Mouse (Mus musculus): Measurements from ENCODE around the gene Sccpdh.
"Not testable (repeated sequence)": the region's sequence is repeated elsewhere in the genome, so short reads cannot be mapped to it uniquely, and the experiment has no call there.

Gene Sccpdh

DNA sequence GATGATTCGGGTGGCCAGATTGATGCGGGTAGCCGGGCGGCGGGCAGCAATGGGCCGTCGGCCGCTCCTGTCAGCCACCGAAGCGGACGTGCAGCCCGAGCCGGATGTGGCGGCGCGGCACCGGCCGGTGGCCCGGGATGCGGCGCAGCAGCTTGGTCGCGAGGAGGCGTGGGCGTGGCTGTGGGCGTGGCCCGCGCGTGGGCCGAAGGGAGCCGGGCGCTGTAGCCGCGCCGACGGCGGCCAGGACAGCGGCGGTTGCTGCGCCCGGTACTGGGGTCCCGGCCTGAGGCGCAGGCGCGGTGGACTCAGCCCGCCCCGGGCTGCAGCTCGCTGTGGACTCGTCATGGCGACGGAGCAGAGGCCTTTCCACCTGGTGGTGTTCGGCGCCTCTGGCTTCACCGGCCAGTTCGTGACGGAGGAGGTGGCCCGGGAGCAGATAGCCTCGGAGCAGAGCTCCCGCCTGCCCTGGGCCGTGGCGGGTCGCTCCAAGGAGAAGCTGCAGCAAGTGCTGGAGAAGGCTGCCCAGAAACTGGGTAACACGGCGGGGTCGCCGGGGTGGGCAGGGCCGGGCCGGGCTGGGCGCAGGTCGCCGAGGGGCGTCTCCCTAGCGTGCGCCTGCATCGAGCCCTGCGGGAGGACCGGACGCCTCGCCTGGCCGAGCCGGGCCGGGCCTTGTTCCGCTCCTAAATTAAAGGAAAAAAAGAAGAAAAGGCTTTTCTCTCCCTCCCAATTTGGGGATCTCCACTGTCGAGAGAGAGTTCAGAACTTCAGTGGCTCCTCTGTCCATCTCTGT lies at the start of gene Sccpdh:
Sccpdh (plus strand) TSS at position 198 of the 793 bp plus-strand sequence.
- DNase-seq = peak; percentile 83

- DNase-seq = no peak
These were observed 45.3 kb upstream of the Sccpdh start for GRCm38 (mm10) chr1:179622665-179623064.

DNA sequence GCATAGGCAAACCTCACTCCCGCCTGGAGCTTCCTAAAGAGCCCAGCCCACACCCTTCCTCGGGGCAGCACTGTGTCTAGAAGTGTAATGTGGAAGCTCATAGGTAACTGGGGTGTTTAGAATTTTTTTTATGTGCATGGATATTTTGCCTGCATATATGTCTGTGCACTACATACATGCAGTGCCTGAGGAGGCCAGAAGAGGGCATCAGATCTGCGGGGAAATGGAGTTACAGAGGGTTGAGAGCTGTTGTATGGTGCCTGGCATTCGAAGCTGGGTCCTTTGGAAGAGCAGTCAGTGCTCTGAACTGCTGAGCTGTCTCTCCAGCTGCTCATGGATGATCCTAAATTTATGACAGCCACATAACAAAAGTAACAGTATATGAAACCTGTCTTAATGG lies 44.4 kb upstream of the Sccpdh start:
- peak; percentile 83 for DNase-seq

GRCm38 (mm10) chr1:179624354-179624753 lies 43.7 kb upstream of the Sccpdh start:
- DNase-seq = peak; percentile 83

- DNase-seq = no peak
These were observed 40.2 kb upstream of the Sccpdh start for GRCm38 (mm10) chr1:179627855-179628254.

- no peak for DNase-seq
These were observed 39.4 kb upstream of the Sccpdh start for GRCm38 (mm10) chr1:179628438-179629106.

DNA sequence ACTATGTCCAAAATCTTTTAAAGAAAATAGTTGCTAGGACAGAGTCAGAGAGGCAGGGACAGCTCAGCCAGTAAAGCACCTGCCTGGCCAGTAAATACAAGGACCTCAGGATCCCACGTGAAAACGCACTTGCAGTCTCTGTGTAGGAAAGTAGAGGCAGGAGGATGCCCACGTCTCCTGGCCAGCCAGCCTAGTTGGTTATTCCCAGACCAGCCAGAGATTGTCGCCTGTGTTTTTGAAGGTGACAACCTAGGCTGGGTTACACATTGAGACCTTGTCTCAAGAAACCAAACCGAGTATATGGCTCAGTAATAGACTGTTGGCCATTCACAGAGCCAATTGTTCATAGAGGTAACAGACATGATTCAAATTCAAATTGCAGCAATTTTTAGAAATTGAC lies 38.7 kb upstream of the Sccpdh start:
- DNase-seq = no peak

- DNase-seq = no peak
These were observed 35.1 kb upstream of the Sccpdh start for GRCm38 (mm10) chr1:179632746-179633413.

- DNase-seq = peak; percentile 56
These were observed 34.6 kb upstream of the Sccpdh start for GRCm38 (mm10) chr1:179633414-179633752.

- no peak for DNase-seq
These were observed 33.9 kb upstream of the Sccpdh start for GRCm38 (mm10) chr1:179634159-179634558.

- DNase-seq = peak; percentile 15
These were observed 25.3 kb upstream of the Sccpdh start for GRCm38 (mm10) chr1:179642726-179643125.

DNA sequence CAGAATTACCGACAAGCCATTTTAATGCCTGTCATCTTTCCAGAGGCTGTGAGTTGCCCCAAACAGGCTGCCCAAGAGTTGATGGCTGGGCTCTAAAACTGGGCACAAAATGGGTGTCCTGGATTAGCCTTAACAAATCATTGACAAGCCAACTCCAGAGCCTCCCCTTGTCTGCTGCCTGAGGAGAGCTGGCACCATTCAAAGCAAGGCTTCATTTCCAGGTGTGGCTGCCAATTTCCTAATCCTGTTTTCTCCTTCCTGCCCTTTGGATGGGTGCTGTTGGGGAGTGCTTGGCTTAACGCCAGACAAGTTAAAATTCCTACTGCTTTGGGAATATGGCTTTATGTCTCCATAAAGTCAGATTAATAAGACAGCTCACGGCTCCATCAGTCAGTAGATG lies 23.9 kb upstream of the Sccpdh start:
- no peak for DNase-seq

GRCm38 (mm10) chr1:179645101-179645979 lies 22.7 kb upstream of the Sccpdh start:
- peak; percentile 80 for DNase-seq

- DNase-seq = no peak
These were observed 22.1 kb upstream of the Sccpdh start for GRCm38 (mm10) chr1:179645980-179646268.

GRCm38 (mm10) chr1:179648678-179649077 lies 19.3 kb upstream of the Sccpdh start:
- DNase-seq = not testable (repeated sequence)

- DNase-seq = no peak
These were observed 18.7 kb upstream of the Sccpdh start for GRCm38 (mm10) chr1:179649324-179649723.

DNA sequence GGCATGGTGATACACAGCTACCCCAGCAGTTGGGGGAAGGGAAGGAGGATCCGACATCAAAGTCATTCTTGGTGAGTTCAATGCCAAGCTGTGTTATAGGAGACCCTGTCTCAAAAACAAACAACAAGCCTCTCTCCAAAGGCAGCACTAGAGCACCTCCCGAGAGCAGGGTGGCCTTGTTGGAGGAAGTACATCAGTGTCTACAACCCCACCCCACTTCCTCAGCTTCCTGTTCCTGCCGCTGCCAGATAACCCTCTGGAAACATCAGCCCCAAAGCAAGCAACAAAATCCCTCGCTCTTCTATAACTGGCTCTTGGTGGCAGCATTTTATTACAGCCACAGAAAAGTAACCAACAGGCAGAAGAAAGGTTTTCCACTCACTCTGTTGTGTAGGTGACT lies 17.7 kb upstream of the Sccpdh start:
- DNase-seq = no peak

- DNase-seq = no peak
These were observed 16.8 kb upstream of the Sccpdh start for GRCm38 (mm10) chr1:179651224-179651623.

GRCm38 (mm10) chr1:179663065-179663464 lies 4.9 kb upstream of the Sccpdh start:
- DNase-seq = no peak

GRCm38 (mm10) chr1:179664309-179664930 lies 3.6 kb upstream of the Sccpdh start:
- no peak for DNase-seq

GRCm38 (mm10) chr1:179666971-179667370 lies 1.0 kb upstream of the Sccpdh start:
- no peak for DNase-seq

- no peak for DNase-seq
These were observed 560 bp upstream of the Sccpdh start for GRCm38 (mm10) chr1:179667450-179667849.
